Mouse (Mus musculus) forebrain, embryonic 15.5 days (tissue): ENCODE data around the gene Gm1043. TPM values are rescaled to one million over a fixed set of nuclear protein-coding genes. Genes with fewer than 3 reads are reported as not detected.

Experiments
- ATAC-seq: fragments of 200-750 bp; cut with Nextera tagmentation; replicated peaks from 2 replicates; pipeline ENCODE4 v1.8.0; 2017; ENCODE audit warnings: mild to moderate bottlenecking, moderate TSS enrichment, moderate library complexity
- H3K27ac ChIP-seq: fragments of 300-500 bp; sonication (generic); replicated peaks from 2 replicates; pipeline ENCODE4 v1.5.1; 2015; ENCODE audit warnings: mild to moderate bottlenecking, inconsistent platforms
- H3K27me3 ChIP-seq: fragments of 300-500 bp; sonication (generic); 2 replicates; pipeline ENCODE4 v1.6.1; 2015; ENCODE audit warnings: inconsistent platforms
- H3K36me3 ChIP-seq: fragments of 300-500 bp; sonication (generic); 2 replicates; pipeline ENCODE4 v1.6.1; 2015; ENCODE audit warnings: mild to moderate bottlenecking, inconsistent platforms
- H3K4me1 ChIP-seq: fragments of 300-500 bp; sonication (generic); 2 replicates; pipeline ENCODE4 v1.6.1; 2015; ENCODE audit warnings: inconsistent platforms
- H3K4me2 ChIP-seq: fragments of 300-500 bp; sonication (generic); replicated peaks from 2 replicates; pipeline ENCODE4 v1.6.1; 2015; ENCODE audit warnings: mild to moderate bottlenecking, inconsistent platforms
- H3K4me3 ChIP-seq: fragments of 300-500 bp; sonication (generic); 2 replicates; pipeline ENCODE4 v1.5.1; 2015; ENCODE audit warnings: mild to moderate bottlenecking, inconsistent platforms
- H3K9ac ChIP-seq: fragments of 300-500 bp; sonication (generic); replicated peaks from 2 replicates; pipeline ENCODE4 v1.6.1; 2015; ENCODE audit warnings: mild to moderate bottlenecking, inconsistent platforms
- H3K9me3 ChIP-seq: fragments of 300-500 bp; sonication (generic); 2 replicates; pipeline ENCODE4 v1.6.1; 2016; ENCODE audit warnings: inconsistent platforms
- WGBS: fragments of 180-500 bp; shearing (Covaris S2); methylation state at CpG from one replicate; pipeline ENCODE4 v1.1.7; 2015; ENCODE audit warnings: mixed read lengths; 5-methylcytosine and 5-hydroxymethylcytosine counted together
- polyA plus RNA-seq: library from polyadenylated mRNA; unstranded; fragments of >200 nt; fragmentation: Nextera tagmentation; extraction: Ambion mirVana; gene quantifications from 2 replicates; pipeline ENCODE4 v1.2.1, GENCODE M21; 2015

The Gm1043 gene
- polyA plus RNA-seq, 1 experiment from 2014 or later: 2.3 TPM

GRCm38 (mm10) chr5:37079484-37079883 lies 5.7 kb upstream of the Gm1043 start:
- WGBS: 96% methylated on average over 4 of the region's 4 CpGs
- H3K36me3 ChIP-seq: no peaks in the 10 kb centered on the region
- no peaks in the 10 kb centered on the region for H3K9me3 ChIP-seq
- H3K27ac ChIP-seq: no peak overlapping the region
- H3K4me1 ChIP-seq: peaks cover 46% of the 10 kb centered on the region
- ATAC-seq: no peak
- H3K4me3 ChIP-seq: no peak overlapping the region
- no peaks in the 10 kb centered on the region for H3K27me3 ChIP-seq
- no peak overlapping the region for H3K9ac ChIP-seq
- no peak overlapping the region for H3K4me2 ChIP-seq

GRCm38 (mm10) chr5:37080601-37081000 lies 4.6 kb upstream of the Gm1043 start:
- H3K9me3 ChIP-seq: no peaks in the 10 kb centered on the region
- H3K4me2 ChIP-seq: no peak overlapping the region
- H3K27ac ChIP-seq: no peak overlapping the region
- H3K4me3 ChIP-seq: no peak overlapping the region
- no peaks in the 10 kb centered on the region for H3K27me3 ChIP-seq
- H3K9ac ChIP-seq: no peak overlapping the region
- no peaks in the 10 kb centered on the region for H3K36me3 ChIP-seq
- H3K4me1 ChIP-seq: peaks cover 53% of the 10 kb centered on the region
- WGBS: 78% methylated on average over 5 of the region's 5 CpGs
- no peak for ATAC-seq

DNA sequence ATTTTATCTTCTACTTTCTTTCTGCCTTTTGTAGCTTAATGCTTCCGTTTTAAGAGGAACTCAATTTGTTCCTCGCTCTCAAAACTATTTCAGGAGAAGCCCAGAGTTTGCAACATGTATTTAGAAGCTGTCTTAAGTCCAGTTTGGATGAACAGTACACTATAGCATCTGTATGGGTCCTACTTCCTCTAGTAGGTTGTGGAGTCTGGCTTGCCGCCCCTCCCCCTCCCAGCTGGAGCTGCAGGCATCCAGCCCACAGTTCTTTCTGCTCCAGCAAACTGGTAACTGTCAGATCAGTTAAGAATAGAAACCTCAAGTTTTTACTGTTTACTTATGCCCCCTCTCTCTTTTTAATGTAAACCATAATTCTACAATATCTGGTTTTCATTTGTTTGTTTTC lies 2.8 kb upstream of the Gm1043 start:
- Histone ChIP-seq H3K27me3 (no peaks in the 10 kb centered on the region), H3K9me3 (no peaks in the 10 kb centered on the region), H3K36me3 (0 out of 2 replicates have a peak, but pooled peaks cover 2% of the 10 kb centered on the region), H3K4me1 (peaks cover 38% of the 10 kb centered on the region), H3K4me2 (no peak overlapping the region), H3K4me3 (no peak overlapping the region), H3K27ac (peak overlapping the region; percentile 81), H3K9ac (no peak overlapping the region)
- ATAC-seq: 0 out of 2 replicates have a peak, but pooled peaks have one; percentile 63
- 24% methylated on average over 3 of the region's 3 CpGs for WGBS

GRCm38 (mm10) chr5:37083209-37083770 lies 1.9 kb upstream of the Gm1043 start:
- Histone ChIP-seq H3K36me3 (0 out of 2 replicates have a peak, but pooled peaks cover 2% of the 10 kb centered on the region), H3K27ac (peak overlapping the region; percentile 85), H3K4me2 (no peak overlapping the region), H3K4me3 (no peak overlapping the region), H3K9ac (no peak overlapping the region), H3K4me1 (peaks cover 38% of the 10 kb centered on the region), H3K27me3 (no peaks in the 10 kb centered on the region), H3K9me3 (no peaks in the 10 kb centered on the region)
- ATAC-seq: no peak; the same call in 1 of the 2 replicates
- 54% methylated on average over 7 of the region's 7 CpGs for WGBS

DNA sequence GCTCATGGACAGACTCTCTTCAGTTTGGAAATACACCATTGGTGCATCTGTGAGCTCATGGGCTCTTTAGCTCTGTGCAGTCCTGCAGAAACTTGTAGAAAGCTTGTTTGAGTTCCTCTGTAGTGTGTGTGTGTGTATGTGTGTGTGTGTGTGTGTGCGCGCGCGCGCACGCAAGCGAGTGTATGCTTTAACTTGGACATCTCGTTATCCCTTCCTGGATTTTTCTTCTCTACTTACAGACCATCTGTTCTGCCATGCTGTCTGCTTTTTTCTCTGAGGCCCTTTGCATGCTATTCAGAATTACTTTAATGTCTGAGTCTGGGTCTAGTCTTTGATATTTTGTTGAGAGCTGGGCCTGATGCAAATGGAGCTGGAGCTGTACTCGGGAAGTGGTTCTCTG lies 1.3 kb upstream of the Gm1043 start:
- 62% methylated on average over 9 of the region's 9 CpGs for WGBS
- Histone ChIP-seq H3K9ac (no peak overlapping the region), H3K9me3 (no peaks in the 10 kb centered on the region), H3K4me1 (peaks cover 38% of the 10 kb centered on the region), H3K4me2 (no peak overlapping the region), H3K27me3 (no peaks in the 10 kb centered on the region), H3K4me3 (no peak overlapping the region), H3K27ac (peak overlapping the region; percentile 85), H3K36me3 (0 out of 2 replicates have a peak, but pooled peaks cover 2% of the 10 kb centered on the region)
- peak; percentile 58 for ATAC-seq

GRCm38 (mm10) chr5:37085918-37086317 lies 748 bp downstream of the Gm1043 start:
- Histone ChIP-seq H3K36me3 (0 out of 2 replicates have a peak, but pooled peaks cover 2% of the 10 kb centered on the region), H3K27ac (no peak overlapping the region), H3K9ac (no peak overlapping the region), H3K4me1 (peaks cover 40% of the 10 kb centered on the region), H3K9me3 (no peaks in the 10 kb centered on the region), H3K4me3 (no peak overlapping the region), H3K4me2 (no peak overlapping the region), H3K27me3 (peaks cover 10% of the 10 kb centered on the region; the same call in 1 of the 2 replicates)
- no peak for ATAC-seq
- WGBS: 79% methylated on average over 3 of the region's 3 CpGs

DNA sequence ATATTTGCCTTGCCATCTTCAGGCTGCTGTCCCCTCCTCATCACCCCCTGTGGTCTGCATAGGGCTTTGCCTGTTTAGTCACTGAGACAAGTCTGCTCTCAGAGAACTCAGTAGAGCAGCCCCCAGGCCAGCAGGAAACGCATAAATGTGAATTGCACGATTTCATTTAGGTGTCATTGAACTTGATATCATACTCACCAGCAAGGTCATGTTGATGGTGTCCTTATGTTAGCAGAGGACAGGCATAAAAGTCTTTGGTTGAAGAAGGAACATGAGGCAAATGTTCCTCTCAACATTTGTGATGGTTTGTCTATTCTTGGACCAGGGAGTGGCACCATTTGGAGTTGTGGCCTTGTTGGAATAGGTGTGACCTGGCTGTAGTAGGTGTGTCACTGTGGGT lies 2.6 kb downstream of the Gm1043 start:
- H3K27ac ChIP-seq: no peak overlapping the region
- ATAC-seq: no peak
- peaks cover 16% of the 10 kb centered on the region; the same call in 1 of the 2 replicates for H3K27me3 ChIP-seq
- no peak overlapping the region for H3K4me2 ChIP-seq
- no peak overlapping the region for H3K9ac ChIP-seq
- H3K4me3 ChIP-seq: no peak overlapping the region
- H3K9me3 ChIP-seq: no peaks in the 10 kb centered on the region
- H3K36me3 ChIP-seq: 0 out of 2 replicates have a peak, but pooled peaks cover 2% of the 10 kb centered on the region
- 57% methylated on average over 2 of the region's 2 CpGs for WGBS
- H3K4me1 ChIP-seq: peaks cover 35% of the 10 kb centered on the region

GRCm38 (mm10) chr5:37088342-37089108 lies 3.4 kb downstream of the Gm1043 start:
- Histone ChIP-seq H3K9ac (no peak overlapping the region), H3K4me3 (no peak overlapping the region), H3K9me3 (no peaks in the 10 kb centered on the region), H3K4me2 (no peak overlapping the region), H3K4me1 (peaks cover 28% of the 10 kb centered on the region), H3K36me3 (0 out of 2 replicates have a peak, but pooled peaks cover 4% of the 10 kb centered on the region), H3K27ac (no peak overlapping the region), H3K27me3 (peaks cover 19% of the 10 kb centered on the region; the same call in 1 of the 2 replicates)
- no peak for ATAC-seq
- WGBS: 50% methylated on average over 1 of the region's 1 CpGs

DNA sequence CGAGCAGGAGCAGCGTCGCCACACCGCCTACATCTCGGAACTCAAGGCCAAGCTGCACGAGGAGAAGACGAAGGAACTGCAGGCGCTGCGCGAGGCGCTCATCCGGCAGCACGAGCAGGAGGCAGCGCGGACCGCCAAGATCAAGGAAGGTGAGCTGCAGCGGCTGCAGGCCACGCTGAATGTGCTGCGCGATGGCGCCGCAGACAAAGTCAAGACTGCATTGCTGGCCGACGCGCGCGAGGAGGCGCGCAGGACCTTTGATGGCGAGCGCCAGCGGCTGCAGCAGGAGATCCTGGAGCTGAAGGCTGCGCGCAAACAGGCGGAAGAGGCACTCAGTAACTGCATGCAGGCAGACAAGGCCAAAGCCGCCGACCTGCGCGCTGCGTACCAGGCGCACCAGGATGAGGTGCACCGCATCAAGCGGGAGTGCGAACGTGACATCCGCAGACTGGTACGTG lies 6.0 kb downstream of the Gm1043 start:
- 0 out of 2 replicates have a peak overlapping the region, but pooled peaks have one; percentile 19 for H3K27ac ChIP-seq
- peak overlapping the region; percentile 36 for H3K4me3 ChIP-seq
- 0 out of 2 replicates have a peak, but pooled peaks cover 4% of the 10 kb centered on the region for H3K36me3 ChIP-seq
- peak overlapping the region; percentile 39 for H3K9ac ChIP-seq
- H3K27me3 ChIP-seq: peaks cover 20% of the 10 kb centered on the region; the same call in 1 of the 2 replicates
- ATAC-seq: peak; percentile 47; the same call in 1 of the 2 replicates
- H3K4me2 ChIP-seq: peak overlapping the region; percentile 64
- under 1% methylated on average over 47 of the region's 47 CpGs for WGBS
- peaks cover 12% of the 10 kb centered on the region for H3K4me1 ChIP-seq
- no peaks in the 10 kb centered on the region for H3K9me3 ChIP-seq

DNA sequence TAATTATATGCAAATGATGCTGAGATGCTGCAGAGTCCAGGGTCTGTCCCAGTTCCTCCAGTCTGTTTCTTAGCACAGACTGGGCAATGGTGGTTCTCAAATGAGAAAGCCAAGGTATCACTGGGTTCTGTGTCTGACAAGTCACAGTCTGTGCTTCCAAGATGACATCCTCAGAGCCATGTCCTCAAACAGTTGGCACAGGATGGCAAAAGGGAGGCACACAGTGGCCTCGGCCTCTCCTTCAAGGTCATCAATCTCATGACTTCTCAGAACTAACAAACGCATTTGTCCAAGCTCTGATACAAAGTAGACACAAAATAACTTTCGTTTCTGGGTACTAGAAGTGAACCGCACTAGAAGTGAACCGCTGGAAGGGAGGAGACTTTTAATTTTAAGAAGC lies 9.8 kb downstream of the Gm1043 start:
- Histone ChIP-seq H3K27ac (no peak overlapping the region), H3K9ac (no peak overlapping the region), H3K4me1 (peaks cover 12% of the 10 kb centered on the region), H3K4me3 (no peak overlapping the region), H3K27me3 (peaks cover 18% of the 10 kb centered on the region; the same call in 1 of the 2 replicates), H3K9me3 (no peaks in the 10 kb centered on the region), H3K36me3 (0 out of 2 replicates have a peak, but pooled peaks cover 3% of the 10 kb centered on the region), H3K4me2 (no peak overlapping the region)
- WGBS: 90% methylated on average over 5 of the region's 5 CpGs
- no peak for ATAC-seq

DNA sequence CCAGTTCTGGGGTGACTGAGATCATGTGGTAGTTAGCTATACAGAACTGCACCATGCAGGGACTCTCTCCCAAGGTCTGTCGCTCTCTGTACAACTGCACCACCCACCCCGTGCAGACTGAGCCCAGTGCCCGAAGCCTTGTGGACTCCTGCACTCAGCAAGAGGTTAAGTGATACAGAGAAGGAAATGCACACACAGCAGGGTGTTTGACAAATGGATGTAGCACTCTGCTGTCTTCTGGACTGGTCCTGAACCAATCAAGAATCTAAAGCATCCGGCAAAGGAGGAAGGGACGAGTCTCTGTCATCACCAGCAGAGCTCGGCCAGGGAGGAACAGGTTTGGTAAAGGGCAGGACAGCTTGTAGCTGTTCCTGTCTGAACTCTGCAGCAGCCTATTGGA lies 12.4 kb downstream of the Gm1043 start:
- peaks cover 4% of the 10 kb centered on the region; the same call in 1 of the 2 replicates for H3K27me3 ChIP-seq
- no peaks in the 10 kb centered on the region for H3K4me1 ChIP-seq
- H3K9ac ChIP-seq: no peak overlapping the region
- ATAC-seq: no peak
- no peak overlapping the region for H3K4me2 ChIP-seq
- WGBS: 75% methylated on average over 6 of the region's 6 CpGs
- no peak overlapping the region for H3K27ac ChIP-seq
- 0 out of 2 replicates have a peak, but pooled peaks cover 3% of the 10 kb centered on the region for H3K36me3 ChIP-seq
- H3K4me3 ChIP-seq: no peak overlapping the region
- H3K9me3 ChIP-seq: no peaks in the 10 kb centered on the region

GRCm38 (mm10) chr5:37100813-37101212 lies 15.6 kb downstream of the Gm1043 start:
- WGBS: 63% methylated on average over 5 of the region's 5 CpGs
- H3K4me3 ChIP-seq: no peak overlapping the region
- no peak for ATAC-seq
- peaks cover 4% of the 10 kb centered on the region for H3K4me1 ChIP-seq
- 0 out of 2 replicates have a peak overlapping the region, but pooled peaks have one; percentile 5 for H3K27ac ChIP-seq
- no peak overlapping the region for H3K9ac ChIP-seq
- H3K4me2 ChIP-seq: no peak overlapping the region
- H3K27me3 ChIP-seq: no peaks in the 10 kb centered on the region
- H3K9me3 ChIP-seq: no peaks in the 10 kb centered on the region
- H3K36me3 ChIP-seq: no peaks in the 10 kb centered on the region
